Mouse (Mus musculus): ENCODE measurements around the gene Nol3.

GRCm38 (mm10) chr8:105285514-105285913 is 9.6 kb downstream of the Nol3 start:
- TF ChIP-seq POLR2A (IDR thresholded peaks at IDR 0.05; ENCODE audit: borderline replicate concordance, control insufficient read depth, low read depth, low read length) (no peak), CTCF (IDR thresholded peaks at IDR 0.05; ENCODE audit: control insufficient read depth, insufficient read depth, low read length) (no peak)
